Mouse (Mus musculus) bone marrow macrophage, adult 2 months (primary cell): ENCODE results near the gene Pla2g12b.

ENCODE experiments used
- CTCF ChIP-seq: IDR thresholded peaks from 2 replicates; pipeline ENCODE4 v1.5.1; 2012; ENCODE audit warnings: low read depth, mild to moderate bottlenecking, low read length, moderate library complexity
- POLR2A ChIP-seq: IDR thresholded peaks from 2 replicates; pipeline ENCODE4 v1.6.1; 2012; ENCODE audit warnings: mild to moderate bottlenecking, low read depth, low read length, borderline replicate concordance

GRCm38 (mm10) chr10:59402899-59403792, at the start of gene Pla2g12b:
- TF ChIP-seq CTCF, result no peak
- no peak for TF ChIP-seq POLR2A
